Mouse (Mus musculus) gastrocnemius, postnatal 25 days (tissue): ENCODE measurements around the gene Ipo13. TPM values are rescaled to one million over a fixed set of nuclear protein-coding genes. Genes with fewer than 3 reads are reported as not detected.

ENCODE experiments used
- DNase-seq: peaks from one replicate; pipeline ENCODE4 v3.0.0; 2022
- total RNA-seq, 2 experiments: library from RNA; stranded (reverse); gene quantifications; 1 replicate in 1 of 2; 2 replicates in 1 of 2; pipeline ENCODE4 v1.2.3; 2021

Ipo13 gene
- total RNA-seq, 2 experiments from 2014 or later, result 218 TPM

GRCm38 (mm10) chr4:117914031-117914430, 768 bp downstream of the Ipo13 start:
- DNase-seq, result peak; percentile 82

- DNase-seq, result no peak
Observed at GRCm38 (mm10) chr4:117913421-117913820, 1.4 kb downstream of the Ipo13 start.

- DNase-seq, result no peak
Observed at GRCm38 (mm10) chr4:117912685-117913273, 2.0 kb downstream of the Ipo13 start.

GRCm38 (mm10) chr4:117912131-117912561, 2.7 kb downstream of the Ipo13 start:
- DNase-seq, result peak; percentile 52

- no peak for DNase-seq
Observed at GRCm38 (mm10) chr4:117908834-117909453, 5.9 kb downstream of the Ipo13 start.

GRCm38 (mm10) chr4:117906196-117906595, 8.6 kb downstream of the Ipo13 start:
- peak; percentile 83 for DNase-seq

- DNase-seq, result no peak
Observed at GRCm38 (mm10) chr4:117904761-117905160, 10.0 kb downstream of the Ipo13 start.

GRCm38 (mm10) chr4:117904094-117904493, 10.7 kb downstream of the Ipo13 start:
- no peak for DNase-seq

GRCm38 (mm10) chr4:117898111-117898510, 16.7 kb downstream of the Ipo13 start:
- no peak for DNase-seq

GRCm38 (mm10) chr4:117896031-117896430, 18.8 kb downstream of the Ipo13 start:
- DNase-seq, result no peak

GRCm38 (mm10) chr4:117895339-117895738, 19.5 kb downstream of the Ipo13 start:
- no peak for DNase-seq

GRCm38 (mm10) chr4:117894601-117895000, 20.2 kb downstream of the Ipo13 start:
- no peak for DNase-seq

- no peak for DNase-seq
Observed at GRCm38 (mm10) chr4:117893376-117893775, 21.4 kb downstream of the Ipo13 start.

GRCm38 (mm10) chr4:117891738-117892161, 23.0 kb downstream of the Ipo13 start, which contains the start of gene Dph2:
Gene Dph2, minus strand, starts transcription at chr4:117892032.
- DNase-seq, result peak; percentile 79

- DNase-seq, result no peak
Observed at GRCm38 (mm10) chr4:117890750-117891149, 24.0 kb downstream of the Ipo13 start.

- no peak for DNase-seq
Observed at GRCm38 (mm10) chr4:117890031-117890430, 24.8 kb downstream of the Ipo13 start.

GRCm38 (mm10) chr4:117889471-117889870, 25.3 kb downstream of the Ipo13 start:
- DNase-seq, result no peak

GRCm38 (mm10) chr4:117887920-117888319, 26.9 kb downstream of the Ipo13 start:
- no peak for DNase-seq

- peak; percentile 92 for DNase-seq
Observed at GRCm38 (mm10) chr4:117887133-117887532, 27.7 kb downstream of the Ipo13 start, which contains the start of gene Atp6v0b. Gene Atp6v0b, minus strand, starts transcription at chr4:117887333.

GRCm38 (mm10) chr4:117886644-117887043, 28.2 kb downstream of the Ipo13 start:
- DNase-seq, result peak; percentile 34

GRCm38 (mm10) chr4:117885994-117886393, 28.8 kb downstream of the Ipo13 start:
- DNase-seq, result no peak

GRCm38 (mm10) chr4:117885093-117885492, 29.7 kb downstream of the Ipo13 start:
- DNase-seq, result no peak

- DNase-seq, result no peak
Observed at GRCm38 (mm10) chr4:117884146-117884545, 30.7 kb downstream of the Ipo13 start.
